Mouse (Mus musculus) heart, embryonic 15.5 days (tissue): Measurements from ENCODE around the gene Csdc2. TPM values are rescaled to one million over a fixed set of nuclear protein-coding genes. Genes with fewer than 3 reads are reported as not detected.
A peak's percentile ranks its signal among the peaks of the same experiment; 100 is the strongest.
"Not testable (repeated sequence)": the region's sequence is repeated elsewhere in the genome, so short reads cannot be mapped to it uniquely, and the experiment has no call there.

Experiments
- ATAC-seq: fragments of 200-750 bp; cut with Nextera tagmentation; replicated peaks from 2 replicates; pipeline ENCODE4 v1.8.0; 2017; ENCODE audit warnings: low read depth, moderate TSS enrichment; ENCODE audit not compliant: insufficient number of reproducible peaks, insufficient read depth, low FRiP score
- H3K27ac ChIP-seq: fragments of 300-500 bp; sonication (generic); 2 replicates; pipeline ENCODE4 v1.5.1; 2015; ENCODE audit warnings: mild to moderate bottlenecking, inconsistent platforms
- H3K27me3 ChIP-seq: fragments of 300-500 bp; sonication (generic); 2 replicates; pipeline ENCODE4 v1.6.1; 2015; ENCODE audit warnings: inconsistent platforms
- H3K36me3 ChIP-seq: fragments of 300-500 bp; sonication (generic); 2 replicates; pipeline ENCODE4 v1.6.1; 2015; ENCODE audit warnings: mild to moderate bottlenecking, inconsistent platforms
- H3K4me1 ChIP-seq: fragments of 300-500 bp; sonication (generic); replicated peaks from 2 replicates; pipeline ENCODE4 v1.6.1; 2015; ENCODE audit warnings: inconsistent platforms
- H3K4me2 ChIP-seq: fragments of 300-500 bp; sonication (generic); 2 replicates; pipeline ENCODE4 v1.6.1; 2015; ENCODE audit warnings: inconsistent platforms, mild to moderate bottlenecking, moderate library complexity
- H3K4me3 ChIP-seq: fragments of 300-500 bp; sonication (generic); 2 replicates; pipeline ENCODE4 v1.5.1; 2015; ENCODE audit warnings: mild to moderate bottlenecking, inconsistent platforms
- H3K9ac ChIP-seq: fragments of 300-500 bp; sonication (generic); 2 replicates; pipeline ENCODE4 v1.6.1; 2015; ENCODE audit warnings: mild to moderate bottlenecking, inconsistent platforms
- H3K9me3 ChIP-seq: fragments of 300-500 bp; sonication (generic); replicated peaks from 2 replicates; pipeline ENCODE4 v1.6.1; 2016; ENCODE audit warnings: inconsistent platforms
- whole genome bisulfite sequencing: fragments of 180-500 bp; shearing (Covaris S2); methylation state at CpG from one replicate; pipeline ENCODE4 v1.1.7; 2015; ENCODE audit warnings: mixed read lengths; 5-methylcytosine and 5-hydroxymethylcytosine counted together
- polyA plus RNA-seq: library from polyadenylated mRNA; unstranded; fragments of >200 nt; fragmentation: Nextera tagmentation; extraction: Ambion mirVana; gene quantifications from 2 replicates; pipeline ENCODE4 v1.2.1, GENCODE M21; 2015

Gene Csdc2
- polyA plus RNA-seq, 1 experiment from 2014 or later, result 5.7 TPM

DNA sequence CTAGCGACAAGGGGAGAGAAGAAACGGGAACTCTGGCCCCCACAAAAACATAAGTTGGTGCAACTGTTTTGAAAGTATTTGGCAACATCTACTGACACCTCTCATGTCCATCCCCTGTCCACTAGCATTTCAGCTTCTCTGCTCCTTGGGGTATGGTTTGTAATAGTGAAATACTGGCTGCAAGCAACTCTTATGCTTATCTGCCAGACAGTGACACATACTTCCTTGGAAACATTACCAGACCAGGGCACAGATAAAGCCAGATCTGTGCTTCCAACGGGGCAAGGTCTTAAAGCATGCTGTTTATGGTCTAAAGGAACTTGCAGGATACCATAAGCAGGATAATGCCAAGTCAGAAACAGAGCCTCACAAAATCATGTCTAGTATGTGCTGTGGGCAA, 22.3 kb downstream of the Csdc2 start:
- Histone ChIP-seq H3K27ac (no peak overlapping the region), H3K9ac (no peak overlapping the region), H3K4me1 (peaks cover 9% of the 10 kb centered on the region), H3K27me3 (no peaks in the 10 kb centered on the region), H3K9me3 (no peaks in the 10 kb centered on the region), H3K36me3 (peaks cover 4% of the 10 kb centered on the region; the same call in 1 of the 2 replicates), H3K4me3 (no peak overlapping the region), H3K4me2 (no peak overlapping the region)
- 70% methylated on average over 3 of the region's 3 CpGs for WGBS
- ATAC-seq, result no peak

DNA sequence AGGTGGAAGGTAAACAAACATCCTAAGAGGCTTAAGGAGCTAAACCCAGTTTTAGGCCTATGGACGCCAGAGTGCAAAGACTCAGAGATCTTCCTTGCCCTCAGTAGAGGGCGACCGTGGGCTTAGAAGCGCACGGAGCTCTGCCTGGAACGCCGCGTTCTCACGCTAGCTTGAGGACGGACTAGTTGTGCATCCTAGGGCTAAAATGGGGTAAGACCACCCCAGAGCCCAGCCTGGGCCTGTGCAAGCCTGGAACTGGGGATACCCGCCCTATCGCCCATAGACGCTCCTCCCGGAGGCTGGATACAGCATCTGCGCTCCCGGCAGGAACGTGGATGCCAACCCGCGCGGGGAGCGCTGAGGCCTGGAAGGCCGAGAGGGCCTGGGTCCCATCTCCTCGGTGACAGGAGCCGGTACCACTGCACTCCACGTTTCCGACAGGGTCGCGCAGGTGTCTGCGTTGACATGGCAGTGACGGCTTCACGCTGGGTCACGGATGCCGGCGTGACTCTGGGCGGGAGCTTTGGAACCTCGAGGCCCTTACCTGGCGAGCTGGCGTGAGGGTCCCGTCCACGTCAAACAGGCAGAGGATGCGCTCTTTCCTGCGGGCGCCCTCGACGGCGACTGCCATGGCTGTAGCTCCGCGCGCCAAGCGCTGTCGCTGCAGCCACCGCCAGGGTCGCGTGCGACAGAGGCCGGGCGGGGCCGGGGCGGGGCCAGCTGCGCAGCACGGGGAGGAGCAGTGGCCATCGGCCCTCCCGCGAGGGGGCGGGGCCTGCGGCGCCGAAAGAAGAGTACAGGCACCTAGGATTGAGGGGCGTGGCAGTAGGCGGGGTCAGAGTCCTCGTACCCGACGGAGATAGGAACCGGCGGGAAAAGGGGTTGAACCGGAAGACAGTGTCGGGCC, 23.9 kb downstream of the Csdc2 start, which contains the start of gene Pmm1:
TSS of gene Pmm1 (minus strand) at position 760 of the 907 bp plus-strand sequence.
- no peaks in the 10 kb centered on the region for H3K9me3 ChIP-seq
- H3K4me1 ChIP-seq, result peaks cover 9% of the 10 kb centered on the region
- peak; percentile 99 for ATAC-seq
- H3K9ac ChIP-seq, result peak within 1 kb of the TSS; percentile 77
- WGBS, result under 1% methylated on average over 76 of the region's 77 CpGs
- peak within 1 kb of the TSS; percentile 81 for H3K27ac ChIP-seq
- H3K4me2 ChIP-seq, result peak within 1 kb of the TSS; percentile 99
- peak within 1 kb of the TSS; percentile 65 for H3K4me3 ChIP-seq
- H3K27me3 ChIP-seq, result no peaks in the 10 kb centered on the region
- H3K36me3 ChIP-seq, result peaks cover under 1% of the 10 kb centered on the region; the same call in 1 of the 2 replicates

DNA sequence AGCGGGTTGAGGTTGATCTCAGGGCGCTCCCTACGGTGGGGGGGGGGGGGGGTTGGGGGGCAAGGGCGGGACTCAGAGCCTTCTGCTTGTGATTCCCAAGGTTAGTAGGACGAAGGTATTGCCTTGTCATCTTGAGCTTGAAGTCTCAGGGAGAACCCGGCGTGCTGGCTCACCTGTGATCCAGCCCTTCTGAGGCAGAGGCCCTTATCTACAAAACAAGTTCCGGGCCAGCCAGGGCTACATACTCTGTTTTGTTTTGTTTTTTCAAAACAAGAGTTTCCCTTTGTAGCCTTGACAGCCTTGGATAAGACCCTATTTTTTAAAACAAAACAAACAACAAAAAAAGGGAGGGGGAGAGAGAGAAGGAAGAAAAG, 24.5 kb downstream of the Csdc2 start:
- WGBS, result under 1% methylated on average over 8 of the region's 8 CpGs
- no peak for ATAC-seq
- Histone ChIP-seq H3K27me3 (no peaks in the 10 kb centered on the region), H3K36me3 (no peaks in the 10 kb centered on the region), H3K27ac (0 out of 2 replicates have a peak overlapping the region, but pooled peaks have one; percentile 31), H3K4me1 (peaks cover 9% of the 10 kb centered on the region), H3K9me3 (no peaks in the 10 kb centered on the region), H3K4me3 (peak overlapping the region; percentile 65), H3K9ac (no peak overlapping the region; the same call in 1 of the 2 replicates), H3K4me2 (peak overlapping the region; percentile 99)

DNA sequence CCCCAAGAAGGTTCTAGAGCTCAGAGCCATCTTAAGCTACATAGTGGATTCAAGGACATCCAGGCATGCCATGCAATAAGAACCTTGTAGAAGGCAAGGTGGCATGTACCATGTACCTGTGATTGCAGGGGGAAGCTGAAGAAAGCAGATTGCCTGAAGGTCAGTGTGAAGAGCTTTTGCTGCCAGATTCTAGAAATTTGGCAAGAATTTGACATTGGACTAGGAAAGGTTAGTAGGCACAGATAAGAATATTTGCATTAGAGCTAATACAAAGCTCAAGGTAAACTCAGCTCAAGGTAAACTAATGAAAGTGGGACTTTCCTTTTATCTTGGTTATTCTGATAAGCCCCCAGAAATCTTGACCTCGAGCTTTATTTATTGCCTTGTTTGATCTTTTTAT, 27.7 kb downstream of the Csdc2 start:
- no peak overlapping the region for H3K4me2 ChIP-seq
- H3K9me3 ChIP-seq, result no peaks in the 10 kb centered on the region
- H3K4me1 ChIP-seq, result peaks cover 9% of the 10 kb centered on the region
- H3K4me3 ChIP-seq, result no peak overlapping the region
- no peaks in the 10 kb centered on the region for H3K27me3 ChIP-seq
- no peak overlapping the region for H3K27ac ChIP-seq
- H3K36me3 ChIP-seq, result no peaks in the 10 kb centered on the region
- 48% methylated on average over 1 of the region's 1 CpGs for WGBS
- H3K9ac ChIP-seq, result no peak overlapping the region
- ATAC-seq, result no peak

DNA sequence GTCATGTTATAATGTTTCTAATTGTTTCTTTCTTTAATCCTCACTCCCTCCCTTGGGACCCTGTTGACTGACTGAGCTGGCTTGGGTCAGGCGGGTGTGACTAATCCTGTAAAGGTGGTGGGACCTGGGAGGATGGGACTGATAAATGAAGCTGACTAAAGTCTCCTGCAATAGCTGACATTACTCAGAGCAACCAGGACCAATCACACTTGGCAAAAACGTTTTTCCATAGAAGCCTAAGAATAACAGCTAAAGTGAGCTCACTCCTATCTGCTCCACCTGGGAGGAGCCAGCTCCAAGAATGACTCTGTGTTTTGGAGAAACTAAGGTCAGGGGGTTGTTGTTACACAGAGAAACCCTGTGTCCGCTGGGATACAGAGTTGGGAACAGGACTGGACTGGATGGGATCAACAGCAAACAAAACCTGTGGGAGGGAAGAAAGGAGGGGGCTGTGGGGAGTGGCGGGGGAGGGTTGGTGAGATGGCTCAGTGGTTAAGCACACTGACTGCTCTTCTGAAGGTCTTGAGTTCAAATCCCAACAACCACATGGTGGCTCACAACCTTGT, 28.5 kb downstream of the Csdc2 start:
- Histone ChIP-seq H3K36me3 (no peaks in the 10 kb centered on the region), H3K9ac (no peak overlapping the region), H3K9me3 (no peaks in the 10 kb centered on the region), H3K27ac (no peak overlapping the region), H3K27me3 (no peaks in the 10 kb centered on the region), H3K4me3 (no peak overlapping the region), H3K4me2 (no peak overlapping the region), H3K4me1 (peaks cover 3% of the 10 kb centered on the region)
- WGBS, result 46% methylated on average over 4 of the region's 4 CpGs
- ATAC-seq, result no peak

DNA sequence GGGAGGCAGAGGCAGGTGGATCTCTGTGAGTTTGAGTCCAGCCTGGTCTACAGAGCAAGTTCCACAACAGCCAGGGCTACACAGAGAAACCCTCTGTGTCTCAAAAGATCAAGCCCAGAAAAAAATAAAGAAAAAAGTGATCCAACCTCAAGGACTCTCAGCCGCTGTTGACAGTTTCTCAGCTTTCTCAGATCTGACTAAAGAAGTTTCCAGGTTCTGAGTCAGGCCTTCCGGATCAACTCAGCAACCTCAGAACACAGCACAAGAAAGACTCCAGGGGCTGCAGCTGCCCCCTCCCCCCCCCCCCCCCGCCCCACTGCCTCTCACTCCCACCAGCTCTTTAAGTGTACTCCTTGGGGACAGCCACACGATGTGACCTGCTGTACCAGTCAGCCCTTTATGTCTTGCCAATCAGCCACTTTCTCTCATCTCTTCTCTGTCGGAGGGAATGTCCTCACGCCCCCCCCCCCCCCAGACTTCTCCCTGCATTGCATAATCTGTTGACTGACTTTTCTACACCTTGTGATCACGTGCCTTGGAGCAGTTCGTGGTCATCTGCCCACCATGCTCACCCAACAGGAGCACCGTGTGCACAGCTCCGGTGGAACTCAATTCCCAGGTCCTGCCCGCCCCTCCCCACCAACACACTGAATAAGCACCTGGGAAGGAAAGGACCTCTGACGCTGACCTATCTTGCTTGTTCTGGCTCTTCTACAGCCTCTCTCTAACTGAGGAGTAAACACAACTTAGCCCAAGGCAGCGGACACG, 29.7 kb downstream of the Csdc2 start:
- H3K9ac ChIP-seq, result no peak overlapping the region
- no peak overlapping the region for H3K4me2 ChIP-seq
- H3K9me3 ChIP-seq, result no peaks in the 10 kb centered on the region
- H3K27ac ChIP-seq, result no peak overlapping the region
- H3K27me3 ChIP-seq, result no peaks in the 10 kb centered on the region
- ATAC-seq, result no peak
- no peaks in the 10 kb centered on the region for H3K4me1 ChIP-seq
- no peak overlapping the region for H3K4me3 ChIP-seq
- WGBS, result 70% methylated on average over 12 of the region's 14 CpGs
- H3K36me3 ChIP-seq, result no peaks in the 10 kb centered on the region

DNA sequence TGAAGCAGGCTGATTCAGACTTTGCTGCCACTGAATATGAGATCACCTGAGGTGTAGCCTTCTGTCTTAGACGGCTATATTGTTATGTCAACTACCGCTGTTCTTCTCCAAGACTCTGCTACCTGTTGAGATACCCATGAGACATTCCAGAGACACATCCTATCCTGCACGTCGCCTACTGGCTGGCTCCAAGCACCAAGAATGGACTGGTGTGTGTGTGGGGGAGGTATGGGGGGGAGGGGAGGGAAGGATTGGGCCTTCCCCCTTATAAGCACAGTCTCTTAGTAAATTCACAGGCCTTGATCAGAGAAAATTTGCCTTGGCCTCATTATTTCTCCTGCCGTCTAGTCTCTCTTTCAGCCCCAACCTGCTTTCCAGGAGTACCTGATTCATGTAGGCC, 31.3 kb downstream of the Csdc2 start:
- Histone ChIP-seq H3K4me1 (no peaks in the 10 kb centered on the region), H3K36me3 (no peaks in the 10 kb centered on the region), H3K9me3 (no peaks in the 10 kb centered on the region; the same call in 1 of the 2 replicates), H3K27ac (no peak overlapping the region), H3K4me3 (no peak overlapping the region), H3K9ac (no peak overlapping the region), H3K4me2 (no peak overlapping the region), H3K27me3 (no peaks in the 10 kb centered on the region)
- ATAC-seq, result no peak
- WGBS, result 84% methylated on average over 5 of the region's 5 CpGs

DNA sequence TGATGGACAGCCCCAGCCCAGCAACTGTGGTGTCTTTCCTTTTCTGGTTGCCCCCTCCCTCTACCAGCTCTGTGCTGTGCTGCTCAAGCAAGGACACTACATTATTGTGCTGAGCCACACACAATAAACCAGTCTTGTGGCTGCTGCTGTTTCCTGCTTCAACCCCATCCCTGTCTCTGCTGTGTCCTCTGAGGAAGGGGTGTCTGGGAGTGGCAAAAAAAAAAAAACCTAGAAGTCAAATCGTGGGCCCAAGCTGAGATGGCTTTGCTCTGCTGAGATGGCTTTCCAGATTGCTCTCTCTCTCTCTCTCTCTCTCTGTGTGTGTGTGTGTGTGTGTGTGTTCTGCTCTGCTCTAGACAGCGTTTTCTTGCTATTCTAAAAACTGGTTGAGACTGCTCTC, 31.9 kb downstream of the Csdc2 start:
- Histone ChIP-seq H3K4me2 (no peak overlapping the region), H3K27ac (no peak overlapping the region), H3K9ac (no peak overlapping the region), H3K36me3 (no peaks in the 10 kb centered on the region), H3K4me1 (no peaks in the 10 kb centered on the region), H3K27me3 (no peaks in the 10 kb centered on the region), H3K9me3 (peaks cover 3% of the 10 kb centered on the region; the same call in 1 of the 2 replicates), H3K4me3 (no peak overlapping the region)
- ATAC-seq, result no peak
- 48% methylated on average over 2 of the region's 2 CpGs for WGBS

DNA sequence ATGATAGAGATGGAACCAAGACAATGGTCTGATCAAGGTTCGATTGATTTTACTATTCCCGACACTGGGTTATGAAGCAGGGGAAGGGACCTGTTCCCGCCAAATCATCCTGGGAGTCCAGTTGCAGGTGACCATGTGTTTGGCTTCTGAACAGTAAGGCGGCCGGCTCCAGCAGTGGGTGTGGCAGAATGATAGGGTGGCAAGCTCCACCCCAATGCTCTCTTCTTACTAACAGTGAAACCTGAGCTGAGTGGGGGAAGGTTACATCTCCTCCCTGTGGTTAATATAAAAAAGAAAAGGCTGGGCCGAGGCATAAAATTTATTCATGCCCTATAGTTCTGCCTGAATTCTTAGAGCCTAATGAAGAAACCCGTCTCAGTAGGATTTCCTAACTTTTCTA, 32.6 kb downstream of the Csdc2 start:
- Histone ChIP-seq H3K27me3 (no peaks in the 10 kb centered on the region), H3K9me3 (peaks cover 3% of the 10 kb centered on the region; the same call in 1 of the 2 replicates), H3K4me3 (no peak overlapping the region), H3K4me2 (no peak overlapping the region), H3K4me1 (no peaks in the 10 kb centered on the region), H3K36me3 (no peaks in the 10 kb centered on the region), H3K27ac (no peak overlapping the region), H3K9ac (no peak overlapping the region)
- WGBS, result 65% methylated on average over 7 of the region's 7 CpGs
- no peak for ATAC-seq

DNA sequence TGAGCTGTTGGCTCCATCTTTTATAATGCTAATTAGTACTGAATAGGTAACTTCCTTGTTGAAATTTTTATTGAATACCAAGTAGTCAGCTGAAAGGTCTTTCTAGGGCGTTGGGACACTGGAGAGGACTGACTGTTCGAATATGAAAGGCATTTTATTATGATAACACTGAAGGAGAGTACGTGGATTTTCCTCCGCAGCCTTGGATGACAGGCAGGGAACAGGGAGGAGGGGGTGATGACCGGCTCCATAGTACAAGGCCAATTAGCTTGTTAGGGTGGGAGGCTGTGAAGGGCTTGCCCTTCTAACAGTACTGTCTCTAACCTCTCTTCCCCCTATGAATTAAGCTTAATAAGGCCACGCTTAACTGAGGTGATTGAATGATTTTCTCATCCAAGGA, 33.1 kb downstream of the Csdc2 start:
- H3K9ac ChIP-seq, ATAC-seq, H3K4me2 ChIP-seq, H3K9me3 ChIP-seq, H3K27ac ChIP-seq, H3K27me3 ChIP-seq, H3K36me3 ChIP-seq, H3K4me3 ChIP-seq, H3K4me1 ChIP-seq: not testable (repeated sequence)
- WGBS, result 65% methylated on average over 6 of the region's 6 CpGs

DNA sequence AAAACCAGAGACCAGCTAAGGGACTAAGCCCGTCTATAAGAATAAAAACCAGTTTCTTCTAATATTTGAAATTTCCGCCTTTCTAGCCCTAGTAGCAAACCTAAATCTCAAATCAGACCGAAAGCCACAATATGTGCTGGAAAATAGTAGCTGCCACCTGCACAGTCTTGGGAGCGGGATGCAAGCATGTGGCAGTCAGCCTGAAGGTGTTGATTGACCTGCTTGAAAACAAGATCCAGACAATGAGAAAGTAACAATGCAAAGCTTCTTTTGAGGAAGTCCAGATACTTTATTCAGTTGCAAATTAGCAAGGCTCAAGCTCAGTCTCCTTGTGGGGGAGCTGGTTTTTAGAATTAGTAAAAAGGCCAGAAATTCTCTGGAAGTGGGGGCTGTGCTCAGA, 33.9 kb downstream of the Csdc2 start:
- not testable (repeated sequence) for H3K4me2 ChIP-seq, H3K27ac ChIP-seq, H3K9me3 ChIP-seq, H3K4me3 ChIP-seq, H3K36me3 ChIP-seq, H3K4me1 ChIP-seq, H3K27me3 ChIP-seq, H3K9ac ChIP-seq, ATAC-seq
- 89% methylated on average over 4 of the region's 4 CpGs for WGBS
